Mouse (Mus musculus): ENCODE measurements around the gene Qsox2.

Qsox2 gene

GRCm38 (mm10) chr2:26237290-26237782 is at the start of gene Qsox2:
Gene Qsox2 (minus strand): TSS chr2:26237525.
- Histone ChIP-seq H3K4me3 (replicated peaks; ENCODE audit: low read length) (peak within 1 kb of the TSS; percentile 97), H3K4me1 (replicated peaks; ENCODE audit: low read depth, low read length) (peaks cover 42% of the 10 kb centered on the region), H3K9me3 (ENCODE audit: low read length) (no peaks in the 10 kb centered on the region), H3K27me3 (ENCODE audit: insufficient read depth, low read length) (no peaks in the 10 kb centered on the region), H3K36me3 (ENCODE audit: insufficient read depth, low read length) (peaks cover 21% of the 10 kb centered on the region)
- TF ChIP-seq NANOG (IDR thresholded peaks at IDR 0.05; ENCODE audit: borderline replicate concordance, low read length) (no peak), POU5F1 (IDR thresholded peaks at IDR 0.05; ENCODE audit: borderline replicate concordance, low read length) (no peak), CTCF (conservative IDR thresholded peaks at IDR 0.05; ENCODE audit: low read length) (no peak)

GRCm38 (mm10) chr2:26286391-26286790 is 49.1 kb upstream of the Qsox2 start:
- no peaks in the 10 kb centered on the region for H3K9me3 ChIP-seq (ENCODE audit: low read length)
- H3K4me3 ChIP-seq (replicated peaks; ENCODE audit: low read length) = no peak overlapping the region
- no peaks in the 10 kb centered on the region for H3K36me3 ChIP-seq (ENCODE audit: insufficient read depth, low read length)
- TF ChIP-seq NANOG (IDR thresholded peaks at IDR 0.05; ENCODE audit: borderline replicate concordance, low read length) (no peak), POU5F1 (IDR thresholded peaks at IDR 0.05; ENCODE audit: borderline replicate concordance, low read length) (no peak), CTCF (conservative IDR thresholded peaks at IDR 0.05; ENCODE audit: low read length) (no peak)
- peaks cover 10% of the 10 kb centered on the region for H3K4me1 ChIP-seq (replicated peaks; ENCODE audit: low read depth, low read length)
- H3K27me3 ChIP-seq (ENCODE audit: insufficient read depth, low read length) = peaks cover 6% of the 10 kb centered on the region

GRCm38 (mm10) chr2:26285804-26286203 is 48.5 kb upstream of the Qsox2 start:
- Histone ChIP-seq H3K4me1 (replicated peaks; ENCODE audit: low read depth, low read length) (peaks cover 10% of the 10 kb centered on the region), H3K36me3 (ENCODE audit: insufficient read depth, low read length) (no peaks in the 10 kb centered on the region), H3K27me3 (ENCODE audit: insufficient read depth, low read length) (peaks cover 6% of the 10 kb centered on the region), H3K4me3 (replicated peaks; ENCODE audit: low read length) (no peak overlapping the region), H3K9me3 (ENCODE audit: low read length) (no peaks in the 10 kb centered on the region)
- TF ChIP-seq POU5F1 (IDR thresholded peaks at IDR 0.05; ENCODE audit: borderline replicate concordance, low read length) = no peak

- H3K4me3 ChIP-seq (replicated peaks; ENCODE audit: low read length) = no peak overlapping the region
- no peaks in the 10 kb centered on the region for H3K9me3 ChIP-seq (ENCODE audit: low read length)
- TF ChIP-seq POU5F1 (IDR thresholded peaks at IDR 0.05; ENCODE audit: borderline replicate concordance, low read length) (no peak), NANOG (IDR thresholded peaks at IDR 0.05; ENCODE audit: borderline replicate concordance, low read length) (no peak), CTCF (conservative IDR thresholded peaks at IDR 0.05; ENCODE audit: low read length) (no peak)
- H3K27me3 ChIP-seq (ENCODE audit: insufficient read depth, low read length) = peaks cover 3% of the 10 kb centered on the region; the same call in 1 of the 2 replicates
- H3K36me3 ChIP-seq (ENCODE audit: insufficient read depth, low read length) = no peaks in the 10 kb centered on the region
- peaks cover 5% of the 10 kb centered on the region for H3K4me1 ChIP-seq (replicated peaks; ENCODE audit: low read depth, low read length)
Measured at GRCm38 (mm10) chr2:26280594-26280993, 43.3 kb upstream of the Qsox2 start.

GRCm38 (mm10) chr2:26279712-26280111 is 42.4 kb upstream of the Qsox2 start:
- Histone ChIP-seq H3K36me3 (ENCODE audit: insufficient read depth, low read length) (no peaks in the 10 kb centered on the region), H3K4me1 (replicated peaks; ENCODE audit: low read depth, low read length) (peaks cover 2% of the 10 kb centered on the region), H3K9me3 (ENCODE audit: low read length) (no peaks in the 10 kb centered on the region), H3K4me3 (replicated peaks; ENCODE audit: low read length) (no peak overlapping the region), H3K27me3 (ENCODE audit: insufficient read depth, low read length) (peaks cover 3% of the 10 kb centered on the region; the same call in 1 of the 2 replicates)
- TF ChIP-seq CTCF (conservative IDR thresholded peaks at IDR 0.05; ENCODE audit: low read length) (no peak), POU5F1 (IDR thresholded peaks at IDR 0.05; ENCODE audit: borderline replicate concordance, low read length) (no peak), NANOG (IDR thresholded peaks at IDR 0.05; ENCODE audit: borderline replicate concordance, low read length) (no peak)

- no peak overlapping the region for H3K4me3 ChIP-seq (replicated peaks; ENCODE audit: low read length)
- H3K9me3 ChIP-seq (ENCODE audit: low read length) = no peaks in the 10 kb centered on the region
- H3K36me3 ChIP-seq (ENCODE audit: insufficient read depth, low read length) = no peaks in the 10 kb centered on the region
- H3K4me1 ChIP-seq (replicated peaks; ENCODE audit: low read depth, low read length) = peaks cover 24% of the 10 kb centered on the region
- TF ChIP-seq CTCF (conservative IDR thresholded peaks at IDR 0.05; ENCODE audit: low read length) (peak; percentile 55), NANOG (IDR thresholded peaks at IDR 0.05; ENCODE audit: borderline replicate concordance, low read length) (no peak)
- peaks cover 1% of the 10 kb centered on the region; the same call in 1 of the 2 replicates for H3K27me3 ChIP-seq (ENCODE audit: insufficient read depth, low read length)
Measured at GRCm38 (mm10) chr2:26273611-26274010, 36.3 kb upstream of the Qsox2 start.

GRCm38 (mm10) chr2:26268216-26268615 is 30.9 kb upstream of the Qsox2 start:
- no peak for TF ChIP-seq CTCF (conservative IDR thresholded peaks at IDR 0.05; ENCODE audit: low read length)
- no peak for TF ChIP-seq POU5F1 (IDR thresholded peaks at IDR 0.05; ENCODE audit: borderline replicate concordance, low read length)
- no peak for TF ChIP-seq NANOG (IDR thresholded peaks at IDR 0.05; ENCODE audit: borderline replicate concordance, low read length)
- H3K4me3 ChIP-seq (replicated peaks; ENCODE audit: low read length) = no peak overlapping the region
- H3K4me1 ChIP-seq (replicated peaks; ENCODE audit: low read depth, low read length) = peaks cover 10% of the 10 kb centered on the region; the same call in 1 of the 2 replicates
- H3K36me3 ChIP-seq (ENCODE audit: insufficient read depth, low read length) = no peaks in the 10 kb centered on the region
- no peaks in the 10 kb centered on the region for H3K9me3 ChIP-seq (ENCODE audit: low read length)
- no peaks in the 10 kb centered on the region for H3K27me3 ChIP-seq (ENCODE audit: insufficient read depth, low read length)

GRCm38 (mm10) chr2:26266066-26266742 is 28.9 kb upstream of the Qsox2 start:
- Histone ChIP-seq H3K9me3 (ENCODE audit: low read length) (no peaks in the 10 kb centered on the region), H3K4me1 (replicated peaks; ENCODE audit: low read depth, low read length) (peaks cover 6% of the 10 kb centered on the region; the same call in 1 of the 2 replicates), H3K4me3 (replicated peaks; ENCODE audit: low read length) (no peak overlapping the region), H3K36me3 (ENCODE audit: insufficient read depth, low read length) (no peaks in the 10 kb centered on the region), H3K27me3 (ENCODE audit: insufficient read depth, low read length) (no peaks in the 10 kb centered on the region)
- TF ChIP-seq NANOG (IDR thresholded peaks at IDR 0.05; ENCODE audit: borderline replicate concordance, low read length) (no peak), CTCF (conservative IDR thresholded peaks at IDR 0.05; ENCODE audit: low read length) (no peak), POU5F1 (IDR thresholded peaks at IDR 0.05; ENCODE audit: borderline replicate concordance, low read length) (no peak)

- Histone ChIP-seq H3K9me3 (ENCODE audit: low read length) (no peaks in the 10 kb centered on the region), H3K36me3 (ENCODE audit: insufficient read depth, low read length) (no peaks in the 10 kb centered on the region), H3K27me3 (ENCODE audit: insufficient read depth, low read length) (no peaks in the 10 kb centered on the region), H3K4me3 (replicated peaks; ENCODE audit: low read length) (no peak overlapping the region), H3K4me1 (replicated peaks; ENCODE audit: low read depth, low read length) (peaks cover 8% of the 10 kb centered on the region)
- no peak for TF ChIP-seq NANOG (IDR thresholded peaks at IDR 0.05; ENCODE audit: borderline replicate concordance, low read length)
- TF ChIP-seq CTCF (conservative IDR thresholded peaks at IDR 0.05; ENCODE audit: low read length) = no peak
Measured at GRCm38 (mm10) chr2:26265095-26265494, 27.8 kb upstream of the Qsox2 start.

Measured in E14TG2a.4 (cell line).